Mouse (Mus musculus) spleen, postnatal 4 days (tissue): ENCODE measurements around the gene Srrm1.
"Not testable (repeated sequence)": the region's sequence is repeated elsewhere in the genome, so short reads cannot be mapped to it uniquely, and the experiment has no call there.

Source experiments
- DNase-seq, 2 experiments: peaks; one replicate each; pipeline ENCODE4 v3.0.0; 2022; ENCODE audit warnings: low spot score in 2 of 2

Srrm1 gene

GRCm38 (mm10) chr4:135353066-135353793 lies at the start of gene Srrm1:
TSS of gene Srrm1 (minus strand) at chr4:135353321.
- peak; percentile 99 to 100 for DNase-seq

- no peak for DNase-seq
Measured at GRCm38 (mm10) chr4:135401881-135402280, 48.8 kb upstream of the Srrm1 start.

- no peak for DNase-seq
Measured at GRCm38 (mm10) chr4:135397991-135398390, 44.9 kb upstream of the Srrm1 start, which contains the start of gene Ncmap. TSS of gene Ncmap (minus strand) at chr4:135398227.

GRCm38 (mm10) chr4:135397551-135397950 lies 44.4 kb upstream of the Srrm1 start:
- no peak for DNase-seq

GRCm38 (mm10) chr4:135396303-135396702 lies 43.2 kb upstream of the Srrm1 start:
- DNase-seq = no peak

GRCm38 (mm10) chr4:135395375-135395774 lies 42.3 kb upstream of the Srrm1 start:
- DNase-seq = no peak

- no peak for DNase-seq
Measured at GRCm38 (mm10) chr4:135394666-135395065, 41.5 kb upstream of the Srrm1 start.

GRCm38 (mm10) chr4:135393381-135393780 lies 40.3 kb upstream of the Srrm1 start:
- no peak for DNase-seq

- no peak for DNase-seq
Measured at GRCm38 (mm10) chr4:135392801-135393200, 39.7 kb upstream of the Srrm1 start.

- no peak for DNase-seq
Measured at GRCm38 (mm10) chr4:135391014-135391413, 37.9 kb upstream of the Srrm1 start.

- no peak for DNase-seq
Measured at GRCm38 (mm10) chr4:135385614-135386013, 32.5 kb upstream of the Srrm1 start.

- DNase-seq = peak; percentile 61 to 87
Measured at GRCm38 (mm10) chr4:135382316-135382715, 29.2 kb upstream of the Srrm1 start.

- DNase-seq = no peak
Measured at GRCm38 (mm10) chr4:135381355-135381754, 28.2 kb upstream of the Srrm1 start.

- DNase-seq = no peak
Measured at GRCm38 (mm10) chr4:135377241-135377640, 24.1 kb upstream of the Srrm1 start.

GRCm38 (mm10) chr4:135375444-135375843 lies 22.3 kb upstream of the Srrm1 start:
- no peak for DNase-seq

GRCm38 (mm10) chr4:135373299-135373698 lies 20.2 kb upstream of the Srrm1 start:
- no peak for DNase-seq

- no peak for DNase-seq
Measured at GRCm38 (mm10) chr4:135370372-135370771, 17.3 kb upstream of the Srrm1 start.

GRCm38 (mm10) chr4:135362828-135363227 lies 9.7 kb upstream of the Srrm1 start:
- no peak for DNase-seq

GRCm38 (mm10) chr4:135361722-135362121 lies 8.6 kb upstream of the Srrm1 start:
- DNase-seq = no peak

- no peak for DNase-seq
Measured at GRCm38 (mm10) chr4:135358736-135359135, 5.6 kb upstream of the Srrm1 start.

GRCm38 (mm10) chr4:135357221-135357920 lies 4.2 kb upstream of the Srrm1 start:
- DNase-seq = no peak

- no peak for DNase-seq
Measured at GRCm38 (mm10) chr4:135355886-135356550, 2.9 kb upstream of the Srrm1 start.

- DNase-seq = not testable (repeated sequence)
Measured at GRCm38 (mm10) chr4:135354751-135355150, 1.6 kb upstream of the Srrm1 start.
